Mouse (Mus musculus) limb, embryonic 12.5 days (tissue): ENCODE data around the gene Meis2. TPM values are rescaled to one million over a fixed set of nuclear protein-coding genes. Genes with fewer than 3 reads are reported as not detected.

Experiments used
- ATAC-seq: fragments of 200-750 bp; cut with Nextera tagmentation; 2 replicates; pipeline ENCODE4 v1.8.0; 2017; ENCODE audit warnings: low read depth, moderate TSS enrichment; ENCODE audit not compliant: insufficient number of reproducible peaks, insufficient read depth, low FRiP score, low TSS enrichment
- H3K27ac ChIP-seq: fragments of 300-500 bp; sonication (generic); 2 replicates; pipeline ENCODE4 v1.5.1; 2016; ENCODE audit warnings: mild to moderate bottlenecking, moderate library complexity
- H3K27me3 ChIP-seq: fragments of 300-500 bp; sonication (generic); 2 replicates; pipeline ENCODE4 v1.6.1; 2016; ENCODE audit warnings: mild to moderate bottlenecking, moderate library complexity
- H3K36me3 ChIP-seq: fragments of 300-500 bp; sonication (generic); 2 replicates; pipeline ENCODE4 v1.6.1; 2016; ENCODE audit warnings: mild to moderate bottlenecking, moderate library complexity
- H3K4me1 ChIP-seq: fragments of 300-500 bp; sonication (generic); replicated peaks from 2 replicates; pipeline ENCODE4 v1.6.1; 2016
- H3K4me2 ChIP-seq: fragments of 300-500 bp; sonication (generic); 2 replicates; pipeline ENCODE4 v1.6.1; 2016; ENCODE audit warnings: mild to moderate bottlenecking, moderate library complexity
- H3K4me3 ChIP-seq: fragments of 300-500 bp; sonication (generic); replicated peaks from 2 replicates; pipeline ENCODE4 v1.5.1; 2016; ENCODE audit warnings: mild to moderate bottlenecking
- H3K9ac ChIP-seq: fragments of 300-500 bp; sonication (generic); replicated peaks from 2 replicates; pipeline ENCODE4 v1.6.1; 2016; ENCODE audit warnings: mild to moderate bottlenecking, moderate library complexity
- H3K9me3 ChIP-seq: fragments of 300-500 bp; sonication (generic); 2 replicates; pipeline ENCODE4 v1.6.1; 2016; ENCODE audit warnings: mild to moderate bottlenecking, moderate library complexity
- WGBS: fragments of 180-500 bp; shearing (Covaris S2); methylation state at CpG from one replicate; pipeline ENCODE4 v1.1.7; 2016; 5-methylcytosine and 5-hydroxymethylcytosine counted together
- polyA plus RNA-seq: library from polyadenylated mRNA; unstranded; fragments of >200 nt; fragmentation: Nextera tagmentation; extraction: Ambion mirVana; gene quantifications from 2 replicates; pipeline ENCODE4 v1.2.1, GENCODE M21; 2016

Gene Meis2
- polyA plus RNA-seq, 1 experiment from 2014 or later: 20.5 TPM

GRCm38 (mm10) chr2:115964911-115965310, 100.7 kb downstream of the Meis2 start:
- H3K4me1 ChIP-seq: peaks cover 6% of the 10 kb centered on the region; the same call in 1 of the 2 replicates
- WGBS: 65% methylated on average over 3 of the region's 3 CpGs
- ATAC-seq: no peak
- H3K4me2 ChIP-seq: no peak overlapping the region
- no peaks in the 10 kb centered on the region for H3K9me3 ChIP-seq
- no peak overlapping the region for H3K27ac ChIP-seq
- no peak overlapping the region for H3K9ac ChIP-seq
- peaks cover 5% of the 10 kb centered on the region; the same call in 1 of the 2 replicates for H3K27me3 ChIP-seq
- no peak overlapping the region for H3K4me3 ChIP-seq
- H3K36me3 ChIP-seq: no peaks in the 10 kb centered on the region

- no peaks in the 10 kb centered on the region for H3K36me3 ChIP-seq
- H3K9me3 ChIP-seq: no peaks in the 10 kb centered on the region
- H3K27me3 ChIP-seq: peaks cover 5% of the 10 kb centered on the region; the same call in 1 of the 2 replicates
- peaks cover 6% of the 10 kb centered on the region; the same call in 1 of the 2 replicates for H3K4me1 ChIP-seq
- no peak overlapping the region for H3K4me3 ChIP-seq
- ATAC-seq: no peak
- WGBS: 64% methylated on average over 5 of the region's 5 CpGs
- H3K4me2 ChIP-seq: no peak overlapping the region
- H3K9ac ChIP-seq: no peak overlapping the region
- H3K27ac ChIP-seq: no peak overlapping the region
Observed at GRCm38 (mm10) chr2:115963293-115963835, 102.3 kb downstream of the Meis2 start.

- H3K27me3 ChIP-seq: peaks cover 5% of the 10 kb centered on the region; the same call in 1 of the 2 replicates
- no peaks in the 10 kb centered on the region for H3K9me3 ChIP-seq
- 78% methylated on average over 3 of the region's 3 CpGs for WGBS
- H3K4me1 ChIP-seq: peaks cover 6% of the 10 kb centered on the region; the same call in 1 of the 2 replicates
- H3K4me2 ChIP-seq: no peak overlapping the region
- no peak overlapping the region for H3K4me3 ChIP-seq
- H3K9ac ChIP-seq: no peak overlapping the region
- H3K27ac ChIP-seq: no peak overlapping the region
- no peak for ATAC-seq
- no peaks in the 10 kb centered on the region for H3K36me3 ChIP-seq
Observed at GRCm38 (mm10) chr2:115962728-115963127, 102.9 kb downstream of the Meis2 start.

GRCm38 (mm10) chr2:115962113-115962512, 103.5 kb downstream of the Meis2 start:
- Histone ChIP-seq H3K4me1 (peaks cover 6% of the 10 kb centered on the region; the same call in 1 of the 2 replicates), H3K9me3 (no peaks in the 10 kb centered on the region), H3K27me3 (peaks cover 5% of the 10 kb centered on the region; the same call in 1 of the 2 replicates), H3K4me2 (no peak overlapping the region), H3K27ac (no peak overlapping the region), H3K36me3 (no peaks in the 10 kb centered on the region), H3K4me3 (no peak overlapping the region), H3K9ac (no peak overlapping the region)
- 65% methylated on average over 2 of the region's 2 CpGs for whole genome bisulfite sequencing
- no peak for ATAC-seq

- Histone ChIP-seq H3K4me3 (no peak overlapping the region), H3K9me3 (no peaks in the 10 kb centered on the region), H3K4me1 (peaks cover 6% of the 10 kb centered on the region; the same call in 1 of the 2 replicates), H3K27me3 (peaks cover 5% of the 10 kb centered on the region; the same call in 1 of the 2 replicates), H3K9ac (no peak overlapping the region), H3K27ac (no peak overlapping the region), H3K4me2 (no peak overlapping the region), H3K36me3 (no peaks in the 10 kb centered on the region)
- 84% methylated on average over 7 of the region's 7 CpGs for WGBS
- no peak for ATAC-seq
Observed at GRCm38 (mm10) chr2:115960615-115961014, 105.0 kb downstream of the Meis2 start.

- Histone ChIP-seq H3K4me1 (peaks cover 6% of the 10 kb centered on the region; the same call in 1 of the 2 replicates), H3K9ac (no peak overlapping the region), H3K27ac (no peak overlapping the region), H3K4me3 (no peak overlapping the region), H3K27me3 (no peaks in the 10 kb centered on the region), H3K9me3 (no peaks in the 10 kb centered on the region), H3K36me3 (no peaks in the 10 kb centered on the region), H3K4me2 (no peak overlapping the region)
- WGBS: 86% methylated on average over 2 of the region's 2 CpGs
- ATAC-seq: no peak
Observed at GRCm38 (mm10) chr2:115956786-115957185, 108.9 kb downstream of the Meis2 start.

GRCm38 (mm10) chr2:115950645-115951044, 115.0 kb downstream of the Meis2 start:
- Histone ChIP-seq H3K4me1 (peaks cover 3% of the 10 kb centered on the region; the same call in 1 of the 2 replicates), H3K4me2 (no peak overlapping the region), H3K9ac (no peak overlapping the region), H3K4me3 (no peak overlapping the region), H3K36me3 (no peaks in the 10 kb centered on the region), H3K9me3 (no peaks in the 10 kb centered on the region), H3K27ac (no peak overlapping the region), H3K27me3 (no peaks in the 10 kb centered on the region)
- ATAC-seq: no peak
- 45% methylated on average over 3 of the region's 3 CpGs for WGBS

- Histone ChIP-seq H3K4me3 (no peak overlapping the region), H3K27ac (no peak overlapping the region), H3K4me1 (peaks cover 3% of the 10 kb centered on the region; the same call in 1 of the 2 replicates), H3K9ac (no peak overlapping the region), H3K4me2 (no peak overlapping the region), H3K9me3 (no peaks in the 10 kb centered on the region), H3K27me3 (no peaks in the 10 kb centered on the region), H3K36me3 (no peaks in the 10 kb centered on the region)
- no peak for ATAC-seq
- 87% methylated on average over 7 of the region's 7 CpGs for WGBS
Observed at GRCm38 (mm10) chr2:115948630-115949426, 116.8 kb downstream of the Meis2 start.

- peak overlapping the region; percentile 20 for H3K4me2 ChIP-seq
- H3K4me1 ChIP-seq: peaks cover 6% of the 10 kb centered on the region
- no peaks in the 10 kb centered on the region for H3K27me3 ChIP-seq
- no peaks in the 10 kb centered on the region for H3K36me3 ChIP-seq
- H3K4me3 ChIP-seq: no peak overlapping the region
- WGBS: 21% methylated on average over 7 of the region's 7 CpGs
- no peak for ATAC-seq
- no peak overlapping the region for H3K27ac ChIP-seq
- no peaks in the 10 kb centered on the region for H3K9me3 ChIP-seq
- H3K9ac ChIP-seq: no peak overlapping the region
Observed at GRCm38 (mm10) chr2:115947714-115948226, 117.9 kb downstream of the Meis2 start.

- Histone ChIP-seq H3K27me3 (no peaks in the 10 kb centered on the region), H3K4me2 (no peak overlapping the region), H3K9ac (no peak overlapping the region), H3K9me3 (no peaks in the 10 kb centered on the region), H3K4me3 (no peak overlapping the region), H3K27ac (no peak overlapping the region), H3K4me1 (peaks cover 6% of the 10 kb centered on the region), H3K36me3 (no peaks in the 10 kb centered on the region)
- ATAC-seq: no peak
- WGBS: 62% methylated on average over 8 of the region's 8 CpGs
Observed at GRCm38 (mm10) chr2:115943044-115943443, 122.6 kb downstream of the Meis2 start.

- 91% methylated on average over 5 of the region's 5 CpGs for WGBS
- no peak for ATAC-seq
Observed at GRCm38 (mm10) chr2:115939849-115940248, 125.8 kb downstream of the Meis2 start.

More at GRCm38 (mm10) chr2:115939849-115940248, 125.8 kb downstream of the Meis2 start:
- H3K4me1 ChIP-seq: peaks cover 3% of the 10 kb centered on the region; the same call in 1 of the 2 replicates
- H3K4me3 ChIP-seq: no peak overlapping the region
- H3K9me3 ChIP-seq: no peaks in the 10 kb centered on the region
- H3K9ac ChIP-seq: no peak overlapping the region
- no peak overlapping the region for H3K4me2 ChIP-seq
- H3K36me3 ChIP-seq: no peaks in the 10 kb centered on the region
- no peak overlapping the region for H3K27ac ChIP-seq
- no peaks in the 10 kb centered on the region for H3K27me3 ChIP-seq
